In genomic region chr19:3853891-3854290, GRCm38 (mm10) we compare ENCODE assay signal across 9 mouse cellular contexts. TPM values are rescaled to one million over a fixed set of nuclear protein-coding genes. Genes with fewer than 3 reads are reported as not detected.
DNase-seq lines count a peak whose midpoint lies in the region; ATAC-seq lines count a peak whose summit lies in the region.
"Had no signal": no experiment of that assay in that cellular context is flagged by ENCODE, and none has a peak within 500 bp of the region (broad histone marks: within the 10 kb centered on the region; RNA-seq: fewer than 3 reads in every experiment).

No protein-coding gene starts in this region.

- peak; percentile 75 for DNase-seq in adrenal gland, postnatal 10 days
- no peak for DNase-seq in adrenal gland, postnatal 4 days (ENCODE audit: low spot score in 2 of 2)
- DNase-seq in lung, postnatal 4 days: no peak
- no peak for DNase-seq in gastrocnemius, adult 18-20 months (ENCODE audit: low spot score)
- DNase-seq: B cell, adult 2 months had no signal

- H3K4me2 ChIP-seq in lung, embryonic 16.5 days (ENCODE audit: low read depth, low read length): peak overlapping the region; percentile 81
- peak overlapping the region; percentile 69 for H3K4me2 ChIP-seq in intestine, embryonic 16.5 days (ENCODE audit: low read depth, low read length)
- H3K4me2 ChIP-seq in neural tube, embryonic 14.5 days (ENCODE audit: low read depth, low read length): 0 out of 2 replicates have a peak overlapping the region, but pooled peaks have one; percentile 17

- peaks cover 31% of the 10 kb centered on the region for H3K4me1 ChIP-seq in lung, embryonic 16.5 days (replicated peaks; ENCODE audit: control insufficient read depth, insufficient read depth, low read length)
- H3K4me1 ChIP-seq in intestine, embryonic 16.5 days (ENCODE audit: control insufficient read depth, insufficient read depth, low read length): peaks cover 23% of the 10 kb centered on the region
- H3K4me1 ChIP-seq in neural tube, embryonic 14.5 days (ENCODE audit: control insufficient read depth, insufficient read depth, low read length): peaks cover 29% of the 10 kb centered on the region

- no peak overlapping the region for H3K9ac ChIP-seq in lung, embryonic 16.5 days (ENCODE audit: low read length)
- no peak overlapping the region for H3K9ac ChIP-seq in intestine, embryonic 16.5 days (ENCODE audit: low read depth, low read length)
- no peak overlapping the region for H3K9ac ChIP-seq in neural tube, embryonic 14.5 days (replicated peaks; ENCODE audit: low read depth, low read length)

- H3K36me3 ChIP-seq in lung, embryonic 16.5 days (ENCODE audit: control insufficient read depth, insufficient read depth, low read length): no peaks in the 10 kb centered on the region
- H3K36me3 ChIP-seq in intestine, embryonic 16.5 days (ENCODE audit: control insufficient read depth, insufficient read depth, low read length): no peaks in the 10 kb centered on the region
- H3K36me3 ChIP-seq in neural tube, embryonic 14.5 days (ENCODE audit: control insufficient read depth, insufficient read depth, low read length): no peaks in the 10 kb centered on the region

- H3K27ac ChIP-seq in lung, embryonic 16.5 days (ENCODE audit: low read length): no peak overlapping the region
- no peak overlapping the region for H3K27ac ChIP-seq in intestine, embryonic 16.5 days (ENCODE audit: low read length)
- H3K27ac ChIP-seq in neural tube, embryonic 14.5 days (ENCODE audit: low read depth, low read length): no peak overlapping the region

- no peaks in the 10 kb centered on the region for H3K27me3 ChIP-seq in lung, embryonic 16.5 days (ENCODE audit: control insufficient read depth, insufficient read depth, low read depth, low read length)
- no peaks in the 10 kb centered on the region for H3K27me3 ChIP-seq in intestine, embryonic 16.5 days (replicated peaks; ENCODE audit: control insufficient read depth, insufficient read depth, low read length)
- H3K27me3 ChIP-seq in neural tube, embryonic 14.5 days (ENCODE audit: control insufficient read depth, insufficient read depth, low read length): no peaks in the 10 kb centered on the region

- H3K4me3 ChIP-seq in lung, embryonic 16.5 days (ENCODE audit: low read length): no peak overlapping the region; the same call in none of the 2 replicates
- H3K4me3 ChIP-seq in intestine, embryonic 16.5 days (ENCODE audit: low read length): peak overlapping the region; percentile 90
- H3K4me3 ChIP-seq in neural tube, embryonic 14.5 days (ENCODE audit: low read depth, low read length): no peak overlapping the region

- no peaks in the 10 kb centered on the region for H3K9me3 ChIP-seq in lung, embryonic 16.5 days (ENCODE audit: control insufficient read depth, low read length)
- H3K9me3 ChIP-seq in intestine, embryonic 16.5 days (ENCODE audit: control insufficient read depth, low read length): no peaks in the 10 kb centered on the region
- H3K9me3 ChIP-seq in neural tube, embryonic 14.5 days (ENCODE audit: control insufficient read depth, low read length): no peaks in the 10 kb centered on the region

- 54% methylated on average over 1 of the region's 1 CpGs for WGBS in lung, embryonic 16.5 days
- WGBS in intestine, embryonic 16.5 days: 93% methylated on average over 1 of the region's 1 CpGs
- WGBS in neural tube, embryonic 14.5 days: 79% methylated on average over 1 of the region's 1 CpGs

- ATAC-seq in lung, embryonic 16.5 days (ENCODE audit: low read depth): no peak
- no peak for ATAC-seq in intestine, embryonic 16.5 days
- no peak for ATAC-seq in neural tube, embryonic 14.5 days (ENCODE audit: low read depth)
- no peak for ATAC-seq in megakaryocyte-erythroid progenitor cell, adult 5-6 weeks (replicated peaks; ENCODE audit: low FRiP score, low TSS enrichment, poor library complexity, severe bottlenecking)

RNA-seq across cellular contexts. Expression of gene Chka, which starts 2.3 kb away (rescaled TPM):
- 10 to 100 TPM; 46.6 to 53.1 TPM for total RNA-seq in adrenal gland, postnatal 10 days (2021)
- 10 to 100 TPM; 63.5 to 70.5 TPM for total RNA-seq in adrenal gland, postnatal 4 days (2021)
- 56.8 and 60.0 TPM in 2 replicates for polyA plus RNA-seq in lung, embryonic 16.5 days (2015; fragmentation: Nextera tagmentation; extraction: Ambion mirVana)
- polyA plus RNA-seq in intestine, embryonic 16.5 days (2015; fragmentation: Nextera tagmentation; extraction: Ambion mirVana): 57.8 and 67.5 TPM in 2 replicates
- polyA plus RNA-seq in neural tube, embryonic 14.5 days (2014; fragmentation: Nextera tagmentation; extraction: Ambion mirVana): 61.2 and 71.1 TPM in 2 replicates
- total RNA-seq in megakaryocyte-erythroid progenitor cell, adult 5-6 weeks (2014; fragmentation: Nextera tagmentation): 23.0 and 23.5 TPM in 2 replicates
- total RNA-seq in megakaryocyte-erythroid progenitor cell, adult 5-6 weeks (2017): 22.5 and 26.0 TPM in 2 replicates
- total RNA-seq in gastrocnemius, adult 18-20 months (2021): 1 to 10 TPM; 1.4 to 3.0 TPM

RNA-seq across cellular contexts. Expression of gene Tcirg1, which starts 53.0 kb away (rescaled TPM):
- 10 to 100 TPM; 40.7 to 52.9 TPM for total RNA-seq in adrenal gland, postnatal 10 days (2021)
- 10 to 100 TPM; 80.5 to 91.9 TPM for total RNA-seq in adrenal gland, postnatal 4 days (2021)
- 56.8 and 60.5 TPM in 2 replicates for polyA plus RNA-seq in lung, embryonic 16.5 days (2015; fragmentation: Nextera tagmentation; extraction: Ambion mirVana)
- 73.3 and 84.5 TPM in 2 replicates for polyA plus RNA-seq in intestine, embryonic 16.5 days (2015; fragmentation: Nextera tagmentation; extraction: Ambion mirVana)
- 8.6 and 16.7 TPM in 2 replicates for polyA plus RNA-seq in neural tube, embryonic 14.5 days (2014; fragmentation: Nextera tagmentation; extraction: Ambion mirVana)
- 27.6 and 37.7 TPM in 2 replicates for total RNA-seq in megakaryocyte-erythroid progenitor cell, adult 5-6 weeks (2014; fragmentation: Nextera tagmentation)
- total RNA-seq in megakaryocyte-erythroid progenitor cell, adult 5-6 weeks (2017): 6.7 and 44.0 TPM in 2 replicates
- total RNA-seq in gastrocnemius, adult 18-20 months (2021): 1 to 10 TPM; 2.5 to 4.0 TPM

RNA-seq across cellular contexts. Expression of gene Ndufs8, which starts 58.7 kb away (rescaled TPM):
- total RNA-seq in adrenal gland, postnatal 10 days (2021): 100 to 1,000 TPM; 409 to 436 TPM
- total RNA-seq in adrenal gland, postnatal 4 days (2021): 100 to 1,000 TPM; 205 to 212 TPM
- polyA plus RNA-seq in lung, embryonic 16.5 days (2015; fragmentation: Nextera tagmentation; extraction: Ambion mirVana): 285 and 290 TPM in 2 replicates
- polyA plus RNA-seq in intestine, embryonic 16.5 days (2015; fragmentation: Nextera tagmentation; extraction: Ambion mirVana): 412 and 424 TPM in 2 replicates
- polyA plus RNA-seq in neural tube, embryonic 14.5 days (2014; fragmentation: Nextera tagmentation; extraction: Ambion mirVana): 316 and 358 TPM in 2 replicates
- total RNA-seq in megakaryocyte-erythroid progenitor cell, adult 5-6 weeks (2014; fragmentation: Nextera tagmentation): 175 and 218 TPM in 2 replicates
- 54.3 and 59.0 TPM in 2 replicates for total RNA-seq in megakaryocyte-erythroid progenitor cell, adult 5-6 weeks (2017)
- total RNA-seq in gastrocnemius, adult 18-20 months (2021): 100 to 1,000 TPM; 257 to 270 TPM

Comparison
In these comparisons a context has a peak if more than half of its experiments do, and no peak if none do; other contexts are left out.
1. H3K4me2 ChIP-seq: peak in every context shown above with its lines; median percentile 81 in lung, embryonic 16.5 days; 69 in intestine, embryonic 16.5 days; 17 in neural tube, embryonic 14.5 days.
2. RNA of gene Chka, which starts 2.3 kb away (total RNA-seq): 63.5 to 70.5 TPM in adrenal gland, postnatal 4 days, 46.6 to 53.1 TPM in adrenal gland, postnatal 10 days and 22.5 to 26.0 TPM in megakaryocyte-erythroid progenitor cell, adult 5-6 weeks; 1.4 to 3.0 TPM in gastrocnemius, adult 18-20 months; every median in the first group is over 4 times any median in the second.